Mouse (Mus musculus) A20 (cell line): ENCODE data around the gene B4galnt2.
A peak's percentile ranks its signal among the peaks of the same experiment; 100 is the strongest.
"Not testable (repeated sequence)": the region's sequence is repeated elsewhere in the genome, so short reads cannot be mapped to it uniquely, and the experiment has no call there.

Source experiments
- DNase-seq: peaks from one replicate; pipeline ENCODE4 v3.0.0-alpha.2; 2011; ENCODE audit warnings: low read depth, low spot score

Gene B4galnt2

DNA sequence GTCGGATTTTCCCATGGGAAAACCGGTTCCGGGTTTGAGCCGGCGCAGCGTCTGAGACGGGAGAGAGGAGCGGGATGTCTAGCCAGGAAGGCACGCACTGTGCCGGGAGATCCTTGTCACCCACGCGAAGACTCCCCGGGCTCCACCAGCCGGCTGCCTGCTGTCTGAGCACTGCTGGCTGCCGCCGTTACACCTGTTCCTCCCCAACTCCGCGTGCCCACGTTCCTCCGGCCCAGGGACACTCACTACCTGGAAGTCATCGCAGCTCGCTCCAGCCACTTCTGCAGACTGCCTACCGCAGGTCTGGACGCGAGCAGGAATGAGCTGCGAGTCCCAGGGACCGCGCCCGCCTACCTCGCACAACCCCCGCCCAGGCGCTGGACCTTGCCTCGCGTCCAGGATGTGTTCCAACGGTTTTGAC lies at the start of gene B4galnt2:
Gene B4galnt2, minus strand, starts transcription at position 321 of the 421 bp plus-strand sequence.
- DNase-seq = no peak

DNA sequence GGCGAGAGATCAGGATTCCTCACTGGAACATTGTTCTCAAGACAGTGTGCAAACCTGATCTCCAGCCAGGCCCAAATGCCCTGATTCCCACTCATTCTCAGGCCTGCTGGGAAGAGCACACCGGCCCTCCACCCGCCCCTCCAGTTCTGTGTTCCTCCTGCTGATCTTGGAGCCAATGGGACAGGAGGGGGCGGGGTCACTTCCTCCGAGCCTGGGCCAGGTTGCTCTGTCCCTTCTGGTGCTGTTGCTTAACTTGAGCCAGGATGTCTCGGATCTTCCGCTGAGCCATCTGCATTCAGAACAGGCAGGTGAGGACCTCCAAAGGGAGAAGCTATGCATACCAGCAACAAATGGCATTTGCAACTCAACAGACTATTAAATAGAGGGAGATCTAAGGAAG lies 48.6 kb upstream of the B4galnt2 start:
- no peak for DNase-seq

DNA sequence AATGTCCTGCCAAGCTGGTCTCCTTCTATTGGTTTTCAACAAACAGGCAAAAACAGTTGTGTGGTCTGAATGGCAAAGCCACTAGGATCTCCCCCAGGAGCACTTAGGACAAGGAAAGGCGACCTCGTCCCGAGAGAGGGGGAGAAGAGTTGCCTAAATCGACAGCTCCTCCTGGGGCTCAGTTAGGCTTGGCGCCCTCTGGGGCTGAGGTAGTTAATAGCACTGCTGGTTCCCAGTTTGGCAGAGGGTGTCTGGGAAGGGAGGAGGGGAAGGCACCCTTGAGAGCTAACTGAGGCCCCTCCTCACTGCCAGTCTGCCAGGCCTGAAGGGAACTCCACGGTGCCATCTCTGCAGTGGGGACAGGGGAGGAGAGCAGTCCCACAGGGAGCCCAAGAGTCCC lies 44.5 kb upstream of the B4galnt2 start:
- no peak for DNase-seq

DNA sequence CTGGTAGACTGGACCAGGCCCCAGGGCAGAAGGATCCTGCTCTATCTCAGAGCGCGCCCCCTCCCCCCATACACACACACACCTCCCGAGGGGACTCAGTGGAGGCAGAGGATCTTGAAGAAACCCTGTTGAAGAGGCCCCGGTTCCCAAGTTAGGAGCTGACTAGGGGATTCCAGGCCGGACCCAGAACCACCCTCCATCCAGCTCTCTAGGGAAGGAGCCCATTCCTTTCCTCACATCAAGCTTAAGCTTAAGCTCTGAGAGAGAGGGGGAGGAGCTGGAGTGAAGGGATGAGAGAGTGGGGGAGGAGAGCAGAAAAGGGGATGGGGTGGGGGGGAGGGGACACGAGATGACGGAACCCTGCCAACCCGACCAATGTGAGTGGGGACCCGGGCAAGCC lies 43.6 kb upstream of the B4galnt2 start:
- no peak for DNase-seq

DNA sequence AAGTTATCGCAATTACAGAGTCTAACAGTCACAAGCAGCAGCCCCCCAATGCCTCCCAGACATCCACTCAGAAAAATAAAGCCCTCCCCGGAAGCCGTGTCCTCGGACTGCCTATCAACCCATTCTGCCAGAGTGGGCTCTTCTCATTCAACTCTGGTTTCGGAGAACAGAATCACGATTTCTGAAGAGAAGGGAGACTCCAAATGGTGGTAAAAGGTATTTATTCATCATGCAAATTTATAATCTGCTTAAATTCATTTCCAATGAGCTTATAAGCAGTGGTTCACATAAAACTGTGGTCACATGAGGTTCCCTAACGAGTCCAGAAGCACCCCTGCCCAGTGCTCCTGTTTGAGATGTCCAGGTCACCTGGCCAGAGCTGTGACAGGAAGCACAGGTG lies 42.7 kb upstream of the B4galnt2 start:
- DNase-seq = no peak

DNA sequence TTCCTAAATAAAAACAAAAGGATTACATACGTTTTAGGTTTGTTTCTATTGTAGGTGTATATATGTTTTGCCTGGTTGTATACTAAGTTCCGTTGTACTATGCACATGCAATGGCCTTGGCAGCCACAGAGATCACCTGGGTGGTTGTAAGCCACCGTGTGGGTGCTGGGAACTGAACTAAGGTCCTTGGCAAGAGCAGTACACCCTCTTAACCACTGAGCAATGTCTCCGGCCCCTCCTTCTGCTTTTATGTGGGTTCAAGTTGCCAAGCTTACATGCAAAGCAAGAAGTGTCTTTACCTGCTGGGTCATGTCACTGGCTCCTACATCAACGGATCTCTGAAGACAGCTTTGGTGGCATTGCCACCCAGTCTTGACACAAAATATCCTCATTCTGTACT lies 38.6 kb upstream of the B4galnt2 start:
- DNase-seq = no peak

DNA sequence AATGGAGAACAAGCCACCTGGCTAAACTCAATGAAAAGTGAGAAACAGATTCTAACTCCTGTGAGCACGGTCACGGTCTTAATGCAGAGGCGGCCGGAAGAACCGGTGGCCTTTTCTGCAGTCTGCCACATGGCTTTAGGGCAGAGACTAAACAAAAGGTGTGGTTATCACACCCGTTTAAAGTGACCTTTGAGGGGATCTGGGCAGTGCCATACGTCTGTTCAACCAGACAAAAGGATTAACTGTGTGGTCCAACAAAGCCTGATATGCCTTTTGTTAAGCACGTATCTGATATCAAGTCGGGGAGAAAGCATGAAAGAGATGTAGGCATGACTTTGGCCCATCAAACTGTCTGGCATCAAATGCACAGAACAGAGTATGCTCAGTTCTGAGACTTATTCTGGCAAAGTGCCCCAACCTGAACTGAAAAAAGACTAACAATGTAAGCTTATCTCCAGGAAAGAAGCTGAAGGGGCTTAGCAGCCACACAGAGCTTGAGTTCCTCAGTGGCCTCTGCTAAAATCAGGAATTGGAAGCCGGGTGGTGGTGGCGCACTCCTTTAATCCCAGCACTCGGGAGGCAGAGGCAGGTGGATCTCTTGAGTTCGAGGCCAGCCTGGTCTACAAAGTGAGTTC lies 31.3 kb upstream of the B4galnt2 start:
- no peak for DNase-seq

DNA sequence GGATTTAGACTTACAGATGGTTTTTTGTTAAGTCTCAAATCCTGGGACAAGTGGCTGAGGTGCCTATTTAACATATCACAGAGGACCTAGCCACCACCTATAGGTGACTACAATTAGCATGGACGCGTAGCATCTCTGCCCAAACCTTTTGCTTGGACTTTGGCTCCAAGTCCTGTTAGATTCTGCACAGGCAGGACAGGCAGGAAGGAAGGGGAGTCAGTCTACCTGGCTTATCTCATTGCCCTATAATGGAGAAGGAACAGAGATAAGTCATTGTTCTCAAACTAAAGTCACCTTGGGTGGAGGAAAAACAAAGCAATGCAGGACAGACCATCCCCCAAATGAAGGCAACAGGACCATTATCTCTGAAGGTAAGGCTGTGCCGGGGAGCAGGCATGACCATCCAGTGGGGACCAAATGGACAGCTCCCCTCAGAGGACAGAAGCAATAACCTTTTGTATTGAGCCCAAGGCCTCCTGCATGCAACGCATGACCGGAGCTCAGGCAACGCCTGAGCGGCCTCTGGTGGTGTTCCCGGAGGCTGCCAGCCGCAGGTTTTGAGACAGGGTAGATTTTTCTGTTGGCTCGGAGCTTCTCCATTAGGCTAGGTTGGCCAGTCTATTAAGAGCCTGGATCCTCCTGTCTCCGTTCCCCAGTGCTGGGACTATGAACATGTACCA lies 25.3 kb upstream of the B4galnt2 start:
- peak; percentile 55 for DNase-seq

DNA sequence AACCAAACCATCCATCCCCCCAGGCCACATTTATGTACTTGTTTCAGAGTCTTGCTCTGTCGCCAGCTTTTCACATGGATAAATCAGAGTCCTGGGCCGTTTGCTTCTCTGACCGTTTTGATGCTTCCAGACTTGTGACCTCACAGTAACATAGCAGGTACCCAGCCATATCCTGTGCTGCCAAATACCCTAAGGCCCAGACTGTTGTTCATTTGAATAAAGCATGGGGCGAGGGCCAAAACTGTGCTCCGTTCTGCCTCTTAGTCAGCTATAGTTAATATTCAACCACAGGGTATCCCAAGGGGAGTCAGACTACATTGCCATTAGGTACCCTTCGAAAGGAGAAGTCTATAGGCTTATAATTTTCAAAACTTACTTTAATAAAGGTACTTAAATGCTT lies 21.7 kb upstream of the B4galnt2 start:
- DNase-seq = no peak

DNA sequence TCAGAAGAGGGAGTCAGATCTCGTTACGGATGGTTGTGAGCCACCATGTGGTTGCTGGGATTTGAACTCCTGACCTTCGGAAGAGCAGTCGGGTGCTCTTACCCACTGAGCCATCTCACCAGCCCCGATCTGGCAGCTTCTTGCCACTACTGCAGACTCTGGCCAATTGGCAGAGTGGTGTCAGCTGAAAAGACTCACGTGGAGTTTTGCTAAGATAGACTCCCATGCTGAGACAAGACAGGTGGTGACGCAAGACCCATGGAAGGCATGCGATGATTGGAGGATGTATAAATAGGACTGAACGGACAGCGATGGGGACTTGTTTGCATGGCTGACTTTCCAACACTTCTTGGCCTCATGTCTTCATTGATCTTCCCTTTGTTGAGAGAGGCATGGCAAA lies 17.5 kb upstream of the B4galnt2 start:
- DNase-seq = not testable (repeated sequence)

DNA sequence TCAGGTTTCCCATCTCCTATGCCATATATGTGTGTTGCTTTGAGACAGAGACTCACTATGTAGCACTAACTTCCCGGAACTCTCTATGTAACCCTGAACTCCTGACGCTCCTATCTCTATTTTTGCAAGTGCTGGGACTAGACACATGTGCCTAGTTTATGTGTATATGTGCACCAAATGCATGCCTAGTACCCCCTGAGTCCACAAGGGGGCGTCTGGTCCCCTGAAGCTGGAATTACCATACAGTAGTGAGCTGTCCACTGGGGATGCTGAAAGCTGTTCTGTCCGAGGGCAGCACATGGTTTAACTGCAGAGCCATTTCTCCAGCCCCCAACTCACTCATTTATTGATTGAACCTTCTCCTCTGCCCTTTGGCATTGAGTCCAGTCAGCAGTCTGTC lies 11.7 kb upstream of the B4galnt2 start:
- peak; percentile 20 for DNase-seq

DNA sequence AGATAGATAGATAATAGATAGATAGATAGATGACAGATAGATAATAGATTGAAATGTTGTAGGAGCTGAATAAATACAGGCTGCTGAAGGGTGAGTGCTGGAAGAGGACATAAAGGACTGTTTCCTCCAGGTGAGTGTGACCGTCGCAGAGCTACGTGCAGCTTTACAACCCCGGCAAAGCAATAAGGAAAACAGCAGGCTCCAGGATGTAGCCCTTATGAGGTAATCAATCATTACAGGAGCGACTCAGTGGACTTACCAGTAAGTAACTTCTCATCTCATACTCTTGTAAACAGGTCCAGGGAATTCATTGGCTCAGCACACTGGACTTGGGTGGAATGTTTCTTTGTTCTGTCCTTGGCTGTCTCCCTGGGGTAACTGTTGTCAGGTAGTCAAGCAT lies 11.3 kb upstream of the B4galnt2 start:
- DNase-seq = no peak

DNA sequence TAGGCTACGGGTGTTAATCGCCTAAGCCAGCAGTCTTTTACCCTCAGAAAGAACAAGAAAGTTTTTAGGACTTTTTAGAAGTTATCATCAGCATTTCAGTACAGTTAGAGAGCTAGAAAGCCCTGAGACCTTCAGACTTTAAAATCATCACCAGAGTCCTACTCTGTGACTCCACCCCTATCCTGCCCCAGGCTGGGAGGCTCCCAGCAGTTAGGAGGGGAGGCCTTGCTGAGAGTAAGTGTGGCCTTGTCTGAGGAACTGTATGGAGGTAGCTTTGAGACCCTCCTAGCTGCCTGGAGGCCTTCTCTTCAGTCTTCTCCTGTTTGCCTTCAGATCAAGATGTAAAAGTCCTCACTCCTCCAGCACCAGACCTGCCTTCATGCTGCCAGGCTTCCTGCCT lies 9.5 kb upstream of the B4galnt2 start:
- no peak for DNase-seq

DNA sequence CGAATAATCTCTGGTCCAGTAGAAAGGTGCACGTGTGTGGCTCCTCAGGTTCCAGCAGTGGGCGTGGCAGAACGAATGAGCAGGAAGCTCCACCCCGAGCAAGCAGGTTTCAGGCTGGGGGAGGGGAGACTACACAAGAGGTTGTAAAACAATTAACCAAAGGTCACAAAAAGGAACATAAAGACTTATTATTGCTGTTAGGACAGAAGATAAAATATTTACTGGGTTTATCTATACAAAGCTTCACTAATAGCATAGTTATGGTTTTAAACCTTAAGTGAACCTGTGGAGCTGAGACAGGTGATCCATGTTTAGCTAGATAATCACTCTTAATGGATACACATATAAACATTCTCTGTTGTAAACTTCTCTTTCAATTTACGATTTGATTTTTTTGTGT lies 8.8 kb upstream of the B4galnt2 start:
- DNase-seq = not testable (repeated sequence)

DNA sequence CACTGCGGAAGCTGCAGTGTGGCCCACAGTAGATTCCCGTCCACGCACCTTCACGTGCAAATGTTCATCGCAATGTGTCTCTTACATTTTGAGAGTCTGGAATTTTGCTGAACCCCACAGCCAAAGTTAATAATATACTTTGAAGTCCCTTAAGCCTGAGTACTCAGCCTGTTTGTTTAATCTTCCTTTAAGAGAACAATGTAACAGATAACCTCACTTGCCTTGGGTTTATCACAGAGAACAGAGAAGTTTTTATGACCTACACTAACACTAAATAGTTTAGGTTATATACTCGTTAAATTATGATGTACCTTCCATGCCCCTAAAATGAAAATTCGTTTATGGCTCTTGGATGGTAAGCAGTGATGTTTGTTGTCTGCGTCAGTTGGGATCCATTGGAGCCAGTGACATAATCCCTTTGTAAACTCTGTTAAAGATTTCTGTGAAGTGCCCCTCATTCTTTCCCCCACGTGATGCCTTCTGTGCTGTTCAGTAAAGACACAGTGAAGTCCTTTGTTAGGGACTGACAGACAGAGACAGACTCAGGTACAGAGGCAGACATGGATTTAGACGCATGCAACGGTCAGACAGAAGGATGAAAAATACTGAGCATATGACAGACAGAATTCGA lies 7.4 kb upstream of the B4galnt2 start:
- no peak for DNase-seq

DNA sequence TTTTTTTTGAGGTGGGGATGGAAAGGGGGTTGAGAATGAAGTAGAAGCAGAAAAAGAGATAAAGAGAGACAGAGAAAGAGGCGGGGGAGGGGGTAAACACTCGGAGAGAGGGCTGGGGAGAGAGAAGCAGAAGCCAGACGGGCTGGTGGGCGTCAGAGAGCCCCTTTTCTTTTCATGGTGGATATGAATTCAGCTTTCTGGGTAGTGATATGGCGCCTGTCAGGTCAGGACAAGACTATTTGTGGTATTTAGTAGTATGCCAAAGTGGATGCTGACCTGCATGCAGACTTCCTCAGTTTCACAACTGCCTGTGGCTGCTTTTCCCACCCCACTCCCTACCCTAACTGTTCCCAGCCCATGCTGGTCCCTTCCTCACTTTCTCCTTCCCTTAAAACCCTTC lies 1.7 kb upstream of the B4galnt2 start:
- no peak for DNase-seq

DNA sequence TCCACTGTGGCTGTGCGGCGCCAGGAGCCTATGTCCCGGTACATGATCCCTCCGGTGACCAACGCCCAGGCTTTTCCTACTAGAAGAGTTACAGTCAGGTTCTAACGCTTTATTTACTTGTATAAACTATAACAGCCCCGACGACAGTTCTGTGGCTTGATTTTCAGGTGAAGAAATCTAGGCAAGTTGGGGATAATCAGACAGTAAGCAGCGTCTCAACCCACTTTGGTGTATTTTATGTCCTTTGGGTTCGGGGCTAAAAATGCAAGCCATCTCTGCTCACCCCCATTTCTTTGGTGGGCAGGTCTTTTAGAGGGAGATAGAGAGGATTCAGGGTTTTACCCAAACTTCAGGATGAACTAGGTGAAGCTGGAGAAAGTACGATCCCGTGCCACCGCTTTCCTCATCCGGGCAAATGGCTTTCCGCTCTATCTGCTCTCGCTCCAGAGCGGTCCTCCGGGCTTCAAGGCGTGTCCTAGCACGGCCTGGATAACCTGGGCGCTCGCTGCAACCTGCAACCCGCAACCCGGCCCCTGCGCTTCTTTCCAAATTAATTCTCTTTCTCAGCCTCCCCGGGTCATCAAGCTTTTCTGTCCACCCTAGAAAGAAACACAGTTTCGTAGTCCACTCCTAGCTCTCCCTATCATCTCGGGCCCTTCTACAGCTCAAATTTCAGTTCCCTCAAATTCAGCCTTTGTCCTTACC lies 467 bp upstream of the B4galnt2 start:
- DNase-seq = no peak

DNA sequence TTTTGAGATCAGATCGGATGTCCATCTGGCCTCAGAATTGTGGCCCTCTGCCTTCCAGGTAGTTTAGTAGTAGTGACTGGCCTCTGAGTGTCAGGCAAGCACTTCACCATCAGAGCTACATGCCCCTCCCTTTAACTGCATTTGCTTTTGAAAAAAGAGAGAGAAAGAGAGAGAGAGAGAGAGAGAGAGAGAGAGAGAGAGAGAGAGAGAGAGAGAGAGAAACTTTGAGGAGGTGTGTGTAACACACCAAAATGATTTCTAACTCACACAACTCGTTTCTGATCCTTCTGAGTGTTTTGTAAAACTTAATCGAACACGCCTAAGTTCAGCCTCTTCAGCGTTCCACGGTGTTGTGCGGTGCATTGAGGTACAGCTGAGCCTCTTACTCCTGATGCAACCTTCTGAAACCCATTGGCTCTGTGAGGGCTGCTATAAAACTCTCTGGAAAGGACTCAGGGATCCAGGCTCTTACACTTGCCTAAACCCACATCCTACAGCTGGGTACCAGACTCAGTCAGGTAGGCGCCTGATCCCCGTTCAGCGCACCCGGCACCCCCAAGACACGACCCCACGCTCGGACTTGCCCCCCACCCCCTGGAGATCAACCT lies 628 bp downstream of the B4galnt2 start:
- DNase-seq = no peak

DNA sequence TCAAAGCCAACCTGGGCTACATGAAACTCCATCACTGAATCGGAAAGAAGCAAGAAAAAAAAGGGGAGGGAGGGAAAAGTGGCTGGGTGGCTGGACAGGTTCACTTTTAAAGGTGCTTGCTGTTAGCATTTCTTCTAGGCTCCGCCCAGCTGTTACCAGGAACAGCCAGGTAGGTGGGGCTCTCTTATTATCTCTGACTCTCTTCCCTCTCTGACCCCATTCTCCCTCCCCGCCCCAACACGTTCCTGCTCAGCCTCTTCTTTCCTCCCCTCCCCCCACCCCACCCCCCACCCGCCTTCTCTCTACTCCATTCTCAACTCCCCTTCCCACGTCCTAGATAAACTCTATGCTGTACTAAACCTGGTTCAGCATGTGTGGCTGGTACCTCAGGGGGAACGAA lies 3.1 kb downstream of the B4galnt2 start:
- DNase-seq = no peak

DNA sequence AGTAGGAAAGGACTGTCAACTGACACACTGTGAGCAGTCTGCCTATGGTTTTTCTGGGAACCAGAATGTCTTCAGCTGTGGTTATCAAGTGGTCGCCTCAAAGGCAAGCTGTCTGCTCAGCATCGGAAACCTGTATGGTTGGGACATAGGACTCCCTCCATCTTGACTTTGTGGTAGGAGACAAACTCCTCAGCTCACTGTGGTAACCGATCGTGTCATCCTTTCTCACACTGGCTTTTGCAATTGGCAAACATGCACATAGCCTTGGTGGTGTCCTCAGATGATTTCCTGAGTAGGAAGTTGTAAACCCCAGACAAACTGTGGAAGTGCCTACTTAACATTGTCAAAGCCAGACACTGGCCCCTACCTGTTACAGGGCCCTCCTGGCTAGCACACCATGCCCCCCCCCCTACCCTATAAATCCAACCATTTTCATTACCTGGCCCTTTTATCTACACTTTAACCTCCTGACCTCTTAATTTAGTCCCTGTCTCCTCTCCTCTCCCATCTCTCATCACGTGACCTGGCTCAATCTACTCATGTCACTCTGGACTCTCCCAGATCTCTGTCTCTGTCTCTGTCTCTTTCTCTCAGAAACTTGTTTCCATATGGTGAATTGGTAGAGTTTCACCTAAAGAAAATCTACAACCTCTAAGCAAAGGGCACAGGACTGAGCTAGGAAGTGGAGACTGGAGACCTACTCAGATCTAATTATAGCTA lies 6.7 kb downstream of the B4galnt2 start:
- no peak for DNase-seq

DNA sequence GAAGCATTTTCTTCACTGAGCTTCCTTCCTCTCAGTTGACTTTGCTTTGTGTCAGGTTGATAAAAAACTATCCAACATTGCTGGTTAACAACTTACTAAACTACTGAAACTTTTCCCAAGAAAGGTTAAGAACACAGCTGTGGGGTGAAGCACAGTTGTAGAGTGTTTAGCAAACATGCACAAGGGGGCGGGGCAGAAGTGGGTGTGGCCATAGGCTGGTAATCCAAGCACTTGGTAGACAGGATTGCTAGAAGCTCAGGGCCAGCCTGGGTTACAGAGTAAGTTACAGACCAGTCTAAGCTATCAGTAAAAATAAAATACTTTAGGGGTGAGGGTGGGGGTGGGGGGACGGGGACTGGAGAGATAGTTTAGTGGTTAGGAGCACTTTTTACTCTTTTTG lies 10.4 kb downstream of the B4galnt2 start:
- DNase-seq = no peak
